Mouse (Mus musculus) kidney, postnatal 0 days (tissue): ENCODE results near the gene Rufy2. TPM values are rescaled to one million over a fixed set of nuclear protein-coding genes. Genes with fewer than 3 reads are reported as not detected.
A peak's percentile ranks its signal among the peaks of the same experiment; 100 is the strongest.

Experiments used
- ATAC-seq: fragments of 200-750 bp; cut with Nextera tagmentation; replicated peaks from 2 replicates; pipeline ENCODE4 v1.8.0; 2017; ENCODE audit warnings: low read depth, moderate number of reproducible peaks, moderate TSS enrichment, moderate library complexity; ENCODE audit not compliant: low FRiP score
- DNase-seq: peaks from one replicate; pipeline ENCODE4 v3.0.0-alpha.2; 2016; ENCODE audit warnings: low spot score
- H3K27ac ChIP-seq: fragments of 300-500 bp; sonication (generic); 2 replicates; pipeline ENCODE4 v1.5.1; 2014; ENCODE audit warnings: mild to moderate bottlenecking
- H3K27me3 ChIP-seq: fragments of 300-500 bp; sonication (generic); 2 replicates; pipeline ENCODE4 v1.6.1; 2014; ENCODE audit warnings: low read length, mixed read lengths; ENCODE audit not compliant: insufficient read depth
- H3K36me3 ChIP-seq: fragments of 300-500 bp; sonication (generic); 2 replicates; pipeline ENCODE4 v1.6.1; 2014; ENCODE audit warnings: low read length, mixed read lengths; ENCODE audit not compliant: insufficient read depth
- H3K4me1 ChIP-seq: fragments of 300-500 bp; sonication (generic); replicated peaks from 2 replicates; pipeline ENCODE4 v1.6.1; 2014; ENCODE audit warnings: antibody characterized with exemption, low read length, mixed read lengths; ENCODE audit not compliant: insufficient read depth
- H3K4me2 ChIP-seq: fragments of 300-500 bp; sonication (generic); 2 replicates; pipeline ENCODE4 v1.6.1; 2014; ENCODE audit warnings: mild to moderate bottlenecking, low read length, moderate library complexity, mixed read lengths
- H3K4me3 ChIP-seq: fragments of 300-500 bp; sonication (generic); replicated peaks from 2 replicates; pipeline ENCODE4 v1.5.1; 2014; ENCODE audit warnings: low read depth, low read length
- H3K9ac ChIP-seq: fragments of 300-500 bp; sonication (generic); 2 replicates; pipeline ENCODE4 v1.6.1; 2014; ENCODE audit warnings: low read depth, low read length
- H3K9me3 ChIP-seq: fragments of 300-500 bp; sonication (generic); replicated peaks from 2 replicates; pipeline ENCODE4 v1.6.1; 2016; ENCODE audit warnings: low read length, inconsistent platforms, mixed read lengths
- CTCF ChIP-seq: IDR thresholded peaks from 2 replicates; pipeline ENCODE4 v1.5.1; 2016; ENCODE audit warnings: antibody characterized with exemption, low read depth, mild to moderate bottlenecking, moderate library complexity
- whole genome bisulfite sequencing: fragments of 180-500 bp; shearing (Covaris S2); extraction: QIAGEN DNeasy Blood & Tissue Kit; methylation state at CpG from one replicate; pipeline ENCODE4 v1.1.7; 2014; 5-methylcytosine and 5-hydroxymethylcytosine counted together
- polyA plus RNA-seq: library from polyadenylated mRNA; unstranded; fragments of >200 nt; fragmentation: Nextera tagmentation; extraction: Ambion mirVana; gene quantifications from 2 replicates; pipeline ENCODE4 v1.2.1, GENCODE M21; 2015

Rufy2 gene
- polyA plus RNA-seq, 1 experiment from 2014 or later, result 20.8 TPM

DNA sequence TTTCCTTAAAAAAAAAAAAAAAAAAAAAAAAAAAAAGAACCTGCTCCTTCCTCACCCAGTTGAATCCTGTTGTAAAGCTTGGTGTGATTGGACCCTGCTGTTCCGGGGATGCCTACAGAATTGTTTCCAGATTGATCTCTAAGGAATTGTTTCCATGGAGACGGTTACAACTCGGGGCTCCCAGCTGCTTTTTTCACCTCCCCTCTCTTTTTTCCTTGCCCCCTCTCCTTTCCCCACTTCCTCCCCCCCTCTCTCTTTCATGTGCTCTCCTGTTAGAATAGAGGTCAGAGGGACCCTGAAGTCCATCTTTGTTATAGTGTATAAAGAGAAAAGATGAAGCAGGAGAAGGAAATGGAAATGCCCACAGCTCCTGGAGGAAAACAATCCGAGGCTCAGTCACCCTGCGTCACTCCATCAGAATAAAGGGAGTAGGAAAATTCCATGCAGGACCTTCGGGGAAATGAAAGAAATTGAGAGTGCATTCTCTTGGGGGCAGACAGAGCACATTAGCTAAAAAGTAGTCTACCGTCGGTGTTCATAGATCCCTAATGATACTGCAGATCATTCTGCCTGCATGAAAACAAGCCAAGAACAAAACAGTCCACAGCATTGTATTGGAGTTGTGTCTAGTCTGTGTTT lies 46.3 kb downstream of the Rufy2 start:
- DNase-seq (peak; percentile 37), ATAC-seq (no peak)
- Histone ChIP-seq H3K4me1 (0 out of 2 replicates have a peak, but pooled peaks cover 18% of the 10 kb centered on the region), H3K9ac (no peak overlapping the region), H3K36me3 (no peaks in the 10 kb centered on the region), H3K27me3 (no peaks in the 10 kb centered on the region), H3K27ac (peak overlapping the region; percentile 64), H3K9me3 (no peaks in the 10 kb centered on the region), H3K4me2 (no peak overlapping the region), H3K4me3 (no peak overlapping the region)
- 25% methylated on average over 8 of the region's 8 CpGs for WGBS
- no peak for TF ChIP-seq CTCF

DNA sequence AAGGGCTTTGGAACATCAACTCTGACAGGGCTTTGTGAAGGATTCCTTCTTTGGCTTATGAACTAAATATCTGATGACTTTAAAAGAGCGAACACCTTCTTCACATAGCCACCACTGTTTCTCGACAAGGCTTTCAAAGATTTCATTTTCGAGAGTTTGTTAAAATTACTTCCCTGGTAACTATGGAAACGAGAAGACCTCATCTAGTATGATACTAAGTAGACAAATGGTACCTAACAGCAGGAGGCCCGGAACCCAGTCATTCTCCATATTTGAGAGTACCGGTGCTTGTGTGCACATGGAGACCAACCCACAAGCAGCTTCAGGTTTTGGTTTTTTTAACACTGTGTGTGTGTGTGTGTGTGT lies 46.8 kb downstream of the Rufy2 start:
- no peaks in the 10 kb centered on the region for H3K9me3 ChIP-seq
- no peaks in the 10 kb centered on the region for H3K27me3 ChIP-seq
- DNase-seq, result no peak
- ATAC-seq, result no peak
- 90% methylated on average over 6 of the region's 6 CpGs for WGBS
- H3K4me3 ChIP-seq, result no peak overlapping the region
- H3K4me1 ChIP-seq, result 0 out of 2 replicates have a peak, but pooled peaks cover 17% of the 10 kb centered on the region
- no peak for TF ChIP-seq CTCF
- no peak overlapping the region for H3K4me2 ChIP-seq
- H3K27ac ChIP-seq, result peak overlapping the region; percentile 64; the same call in 1 of the 2 replicates
- H3K9ac ChIP-seq, result no peak overlapping the region
- H3K36me3 ChIP-seq, result no peaks in the 10 kb centered on the region

DNA sequence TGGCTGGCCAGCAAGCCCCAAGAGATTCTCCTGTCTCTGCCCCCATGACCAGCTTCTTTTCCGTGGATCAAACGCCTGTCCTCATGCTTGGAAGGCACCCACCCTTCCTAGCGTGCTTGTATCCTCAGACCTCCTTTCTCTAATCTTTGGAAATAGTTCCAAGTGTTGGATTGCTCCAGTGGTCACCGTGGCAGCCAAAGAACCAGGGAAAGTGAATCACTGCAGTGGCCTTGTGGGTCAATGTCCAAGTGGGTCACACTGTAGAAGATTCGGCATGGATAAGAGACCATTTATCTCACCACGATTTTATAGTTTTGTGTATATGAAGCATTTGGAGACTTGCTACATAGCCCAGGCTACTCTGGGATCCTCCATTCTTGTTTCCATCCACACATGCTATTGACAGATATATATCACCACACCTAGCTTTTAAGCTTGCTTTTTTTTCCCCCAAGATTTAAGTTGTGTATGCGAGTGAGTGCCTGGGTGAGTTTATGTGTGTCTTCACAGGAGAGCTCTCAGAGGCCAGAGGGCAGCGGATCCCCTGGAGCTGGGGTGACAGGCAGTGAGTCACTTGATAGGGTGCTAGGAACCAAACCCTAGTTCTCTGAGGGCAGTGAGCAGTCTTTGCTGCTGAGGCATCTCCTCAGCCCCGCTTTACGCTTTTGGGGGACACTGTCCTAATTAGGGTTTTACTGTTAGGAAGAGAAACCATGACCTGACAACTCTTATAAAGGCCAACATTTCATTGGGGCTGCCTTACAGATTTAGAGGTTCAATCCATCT lies 47.5 kb downstream of the Rufy2 start:
- no peak overlapping the region for H3K4me3 ChIP-seq
- no peak for TF ChIP-seq CTCF
- 93% methylated on average over 10 of the region's 10 CpGs for WGBS
- H3K27me3 ChIP-seq, result no peaks in the 10 kb centered on the region
- no peaks in the 10 kb centered on the region for H3K36me3 ChIP-seq
- H3K9ac ChIP-seq, result no peak overlapping the region
- H3K4me1 ChIP-seq, result 0 out of 2 replicates have a peak, but pooled peaks cover 17% of the 10 kb centered on the region
- ATAC-seq (no peak), DNase-seq (no peak)
- H3K27ac ChIP-seq, result no peak overlapping the region
- H3K9me3 ChIP-seq, result no peaks in the 10 kb centered on the region
- H3K4me2 ChIP-seq, result no peak overlapping the region

DNA sequence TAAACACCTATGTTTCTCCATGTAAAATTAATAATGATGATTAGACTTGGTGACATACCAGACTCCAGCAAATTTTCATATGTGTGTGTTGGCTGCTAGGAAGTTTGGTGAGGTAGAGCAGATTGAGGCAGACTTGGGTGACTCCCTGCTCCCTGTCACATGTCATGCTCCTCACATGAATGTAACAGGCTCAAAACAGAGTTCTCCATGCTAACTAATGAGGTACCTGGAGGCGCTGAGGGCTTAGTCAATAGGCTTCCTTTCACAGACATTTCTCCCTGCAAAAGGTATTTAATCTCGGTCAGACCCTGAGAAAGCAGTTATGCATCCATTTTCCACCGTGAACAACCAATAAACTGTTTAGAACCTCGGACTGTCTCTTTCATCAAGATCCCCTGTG lies 48.4 kb downstream of the Rufy2 start:
- no peak for TF ChIP-seq CTCF
- DNase-seq, result no peak
- Histone ChIP-seq H3K27ac (no peak overlapping the region), H3K9me3 (no peaks in the 10 kb centered on the region), H3K4me1 (0 out of 2 replicates have a peak, but pooled peaks cover 17% of the 10 kb centered on the region), H3K9ac (no peak overlapping the region), H3K36me3 (no peaks in the 10 kb centered on the region), H3K27me3 (no peaks in the 10 kb centered on the region), H3K4me3 (no peak overlapping the region), H3K4me2 (no peak overlapping the region)
- ATAC-seq, result no peak
- WGBS, result 90% methylated on average over 4 of the region's 4 CpGs

DNA sequence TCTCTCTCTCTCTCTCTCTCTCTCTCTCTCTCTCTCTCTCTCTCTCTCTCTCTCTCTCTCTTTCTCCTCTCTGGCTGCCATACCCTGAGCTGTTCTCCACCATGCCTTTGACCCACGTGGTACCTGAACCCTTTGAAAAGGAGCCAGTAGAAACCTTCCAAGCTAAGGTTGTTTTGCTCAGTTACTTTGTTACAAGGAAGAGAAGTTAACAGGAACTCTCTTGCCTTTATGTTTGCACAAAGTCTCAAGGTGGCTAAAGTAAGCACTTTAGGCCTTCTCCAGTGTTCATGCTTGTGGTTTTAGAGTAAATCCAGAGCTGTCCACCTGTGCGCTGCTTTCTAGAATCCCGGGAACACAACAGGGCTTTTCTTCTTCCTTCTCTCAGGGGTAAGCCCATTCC lies 52.2 kb downstream of the Rufy2 start:
- 89% methylated on average over 3 of the region's 3 CpGs for WGBS
- ATAC-seq (no peak), DNase-seq (no peak)

DNA sequence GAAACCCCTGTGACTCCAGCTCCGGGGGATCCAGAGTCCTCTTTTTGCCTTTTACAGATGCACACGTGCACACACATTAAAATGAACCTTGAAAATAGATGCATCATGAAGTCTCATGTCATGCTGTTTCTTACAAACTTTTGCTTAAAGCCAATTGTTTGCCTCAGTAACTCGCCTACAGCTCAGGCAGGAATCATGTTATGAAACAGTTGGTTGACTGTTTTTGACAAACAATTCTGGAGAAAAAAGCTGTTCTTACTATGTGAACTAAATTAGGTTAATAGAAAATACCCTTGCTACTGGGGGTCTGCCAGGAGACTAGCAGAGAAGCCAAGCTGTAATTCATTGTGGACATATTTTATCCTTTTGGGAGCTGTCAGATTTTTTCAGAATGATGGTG lies 52.9 kb downstream of the Rufy2 start:
- Histone ChIP-seq H3K9ac (no peak overlapping the region), H3K4me2 (no peak overlapping the region), H3K27ac (no peak overlapping the region), H3K27me3 (no peaks in the 10 kb centered on the region), H3K9me3 (no peaks in the 10 kb centered on the region), H3K4me1 (no peaks in the 10 kb centered on the region), H3K36me3 (no peaks in the 10 kb centered on the region), H3K4me3 (no peak overlapping the region)
- ATAC-seq (no peak), DNase-seq (no peak)
- no peak for TF ChIP-seq CTCF
- WGBS, result 67% methylated on average over 3 of the region's 3 CpGs

More for the DNA sequence above, 52.2 kb downstream of the Rufy2 start:
- no peak overlapping the region for H3K4me3 ChIP-seq
- H3K36me3 ChIP-seq, result no peaks in the 10 kb centered on the region
- no peaks in the 10 kb centered on the region for H3K4me1 ChIP-seq
- no peaks in the 10 kb centered on the region for H3K27me3 ChIP-seq
- H3K27ac ChIP-seq, result no peak overlapping the region
- H3K9ac ChIP-seq, result no peak overlapping the region
- TF ChIP-seq CTCF, result no peak
- H3K9me3 ChIP-seq, result no peaks in the 10 kb centered on the region
- no peak overlapping the region for H3K4me2 ChIP-seq
